Mouse (Mus musculus) induced T-regulatory cell, adult 2 months (primary cell): Measurements from ENCODE around the gene Csmd2.

Experiments
- DNase-seq: peaks from one replicate; pipeline ENCODE4 v3.0.0-alpha.2; 2012; ENCODE audit warnings: low read depth

Csmd2 gene

GRCm38 (mm10) chr4:128411941-128412630 is 424.4 kb downstream of the Csmd2 start:
- no peak for DNase-seq

- no peak for DNase-seq
Observed at GRCm38 (mm10) chr4:128414741-128415140, 427.1 kb downstream of the Csmd2 start.

GRCm38 (mm10) chr4:128419988-128420617 is 432.4 kb downstream of the Csmd2 start:
- no peak for DNase-seq

GRCm38 (mm10) chr4:128422486-128422885 is 434.8 kb downstream of the Csmd2 start:
- DNase-seq: no peak

- no peak for DNase-seq
Observed at GRCm38 (mm10) chr4:128425339-128425738, 437.7 kb downstream of the Csmd2 start.

- no peak for DNase-seq
Observed at GRCm38 (mm10) chr4:128427261-128428030, 439.8 kb downstream of the Csmd2 start.

- DNase-seq: no peak
Observed at GRCm38 (mm10) chr4:128428303-128429107, 440.8 kb downstream of the Csmd2 start.

GRCm38 (mm10) chr4:128429591-128429990 is 441.9 kb downstream of the Csmd2 start:
- no peak for DNase-seq

- no peak for DNase-seq
Observed at GRCm38 (mm10) chr4:128440550-128440949, 452.9 kb downstream of the Csmd2 start.

- DNase-seq: no peak
Observed at GRCm38 (mm10) chr4:128441228-128441627, 453.6 kb downstream of the Csmd2 start.

GRCm38 (mm10) chr4:128442791-128443190 is 455.1 kb downstream of the Csmd2 start:
- no peak for DNase-seq

GRCm38 (mm10) chr4:128445514-128446260 is 458.0 kb downstream of the Csmd2 start:
- no peak for DNase-seq

GRCm38 (mm10) chr4:128448831-128449431 is 461.3 kb downstream of the Csmd2 start:
- DNase-seq: no peak

- no peak for DNase-seq
Observed at GRCm38 (mm10) chr4:128450137-128450536, 462.5 kb downstream of the Csmd2 start.

- DNase-seq: no peak
Observed at GRCm38 (mm10) chr4:128450974-128451373, 463.3 kb downstream of the Csmd2 start.

- no peak for DNase-seq
Observed at GRCm38 (mm10) chr4:128451383-128451794, 463.7 kb downstream of the Csmd2 start.

- no peak for DNase-seq
Observed at GRCm38 (mm10) chr4:128466708-128467107, 479.1 kb downstream of the Csmd2 start.

- DNase-seq: no peak
Observed at GRCm38 (mm10) chr4:128468040-128468439, 480.4 kb downstream of the Csmd2 start.

- DNase-seq: no peak
Observed at GRCm38 (mm10) chr4:128476249-128476648, 488.6 kb downstream of the Csmd2 start.

GRCm38 (mm10) chr4:128483891-128484290 is 496.2 kb downstream of the Csmd2 start:
- DNase-seq: no peak

GRCm38 (mm10) chr4:128484679-128485078 is 497.0 kb downstream of the Csmd2 start:
- DNase-seq: no peak
